Comparison of ENCODE assay signal across 8 mouse cellular contexts in the genomic region with DNA sequence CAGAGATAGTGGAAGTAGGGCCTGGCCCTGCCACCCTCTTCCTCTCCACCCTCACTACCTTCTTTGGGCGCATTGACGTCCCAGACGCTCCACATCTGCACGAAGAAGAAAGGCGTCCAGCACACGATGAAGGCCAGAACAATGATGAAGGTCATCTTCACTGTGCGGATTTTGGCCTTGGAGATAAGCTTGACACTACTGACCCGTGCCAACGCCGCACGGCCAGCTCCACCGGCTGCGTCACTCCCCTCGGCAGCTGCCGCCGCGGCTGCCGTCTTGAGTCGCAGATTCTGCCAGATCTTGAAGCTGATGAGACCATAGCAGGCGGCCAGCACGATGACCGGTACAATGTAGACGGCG. TPM values are rescaled to one million over a fixed set of nuclear protein-coding genes. Genes with fewer than 3 reads are reported as not detected.
DNase-seq lines count a peak whose midpoint lies in the region; ATAC-seq and TF ChIP-seq lines count a peak whose summit lies in the region.

No protein-coding gene starts in this region.

- H3K27ac ChIP-seq in left cerebral cortex, adult 2 months: no peak overlapping the region
- no peak overlapping the region for H3K27ac ChIP-seq in embryonic facial prominence, embryonic 11.5 days (replicated peaks; ENCODE audit: low read depth, low read length)
- H3K27ac ChIP-seq in intestine, embryonic 15.5 days: no peak overlapping the region
- no peak overlapping the region for H3K27ac ChIP-seq in neural tube, embryonic 14.5 days (ENCODE audit: low read depth, low read length)

- peaks cover 10% of the 10 kb centered on the region for H3K4me1 ChIP-seq in embryonic facial prominence, embryonic 11.5 days (ENCODE audit: control insufficient read depth, insufficient read depth, low read length)
- peaks cover 19% of the 10 kb centered on the region for H3K4me1 ChIP-seq in intestine, embryonic 15.5 days (replicated peaks)
- H3K4me1 ChIP-seq in neural tube, embryonic 14.5 days (ENCODE audit: control insufficient read depth, insufficient read depth, low read length): peaks cover 11% of the 10 kb centered on the region

- peaks cover 38% of the 10 kb centered on the region for H3K27me3 ChIP-seq in embryonic facial prominence, embryonic 11.5 days (ENCODE audit: control insufficient read depth, insufficient read depth, low read length)
- H3K27me3 ChIP-seq in intestine, embryonic 15.5 days (replicated peaks): peaks cover 41% of the 10 kb centered on the region
- H3K27me3 ChIP-seq in neural tube, embryonic 14.5 days (ENCODE audit: control insufficient read depth, insufficient read depth, low read length): peaks cover 29% of the 10 kb centered on the region

- H3K9me3 ChIP-seq in embryonic facial prominence, embryonic 11.5 days (replicated peaks; ENCODE audit: control insufficient read depth, low read length): no peaks in the 10 kb centered on the region
- H3K9me3 ChIP-seq in intestine, embryonic 15.5 days: no peaks in the 10 kb centered on the region
- no peaks in the 10 kb centered on the region for H3K9me3 ChIP-seq in neural tube, embryonic 14.5 days (ENCODE audit: control insufficient read depth, low read length)

- peak overlapping the region; percentile 37 for H3K4me3 ChIP-seq in left cerebral cortex, adult 2 months
- peak overlapping the region; percentile 27 for H3K4me3 ChIP-seq in embryonic facial prominence, embryonic 11.5 days (ENCODE audit: low read depth, low read length)
- H3K4me3 ChIP-seq in intestine, embryonic 15.5 days (replicated peaks): peak overlapping the region; percentile 45
- peak overlapping the region; percentile 32 for H3K4me3 ChIP-seq in neural tube, embryonic 14.5 days (ENCODE audit: low read depth, low read length)

- H3K9ac ChIP-seq in embryonic facial prominence, embryonic 11.5 days (replicated peaks; ENCODE audit: low read length): no peak overlapping the region
- H3K9ac ChIP-seq in intestine, embryonic 15.5 days: no peak overlapping the region
- H3K9ac ChIP-seq in neural tube, embryonic 14.5 days (replicated peaks; ENCODE audit: low read depth, low read length): 0 out of 2 replicates have a peak overlapping the region, but pooled peaks have one; percentile 21

- no peak for ATAC-seq in embryonic facial prominence, embryonic 11.5 days (replicated peaks; ENCODE audit: insufficient number of reproducible peaks, low FRiP score, low TSS enrichment, low read depth)
- ATAC-seq in intestine, embryonic 15.5 days: no peak
- ATAC-seq in neural tube, embryonic 14.5 days (ENCODE audit: low read depth): 0 out of 2 replicates have a peak, but pooled peaks have one; percentile 1

- WGBS in embryonic facial prominence, embryonic 11.5 days: 26% methylated on average over 24 of the region's 24 CpGs
- 25% methylated on average over 24 of the region's 24 CpGs for WGBS in intestine, embryonic 15.5 days
- WGBS in neural tube, embryonic 14.5 days: 32% methylated on average over 24 of the region's 24 CpGs

- intact Hi-C loops in left cerebral cortex, adult 2 months (cut with DNase I): loop anchor here (5.0 kb wide), 1 partner anchor 282 kb away; no protein-coding TSS in a partner anchor
- intact Hi-C loops in left cerebral cortex, postnatal 36 days (cut with DNase I): loop anchor here (5.0 kb wide), 1 partner anchor 282 kb away; no protein-coding TSS in a partner anchor

- H3K4me2 ChIP-seq in embryonic facial prominence, embryonic 11.5 days (ENCODE audit: low read depth, low read length): peak overlapping the region; percentile 39
- H3K4me2 ChIP-seq in intestine, embryonic 15.5 days (replicated peaks): peak overlapping the region; percentile 96
- peak overlapping the region; percentile 59 for H3K4me2 ChIP-seq in neural tube, embryonic 14.5 days (ENCODE audit: low read depth, low read length)

- TF ChIP-seq CTCF in left cerebral cortex, adult 2 months (IDR thresholded peaks at IDR 0.05): no peak

- H3K36me3 ChIP-seq in embryonic facial prominence, embryonic 11.5 days (replicated peaks; ENCODE audit: control insufficient read depth, insufficient read depth, low read depth, low read length): no peaks in the 10 kb centered on the region
- H3K36me3 ChIP-seq in intestine, embryonic 15.5 days: no peaks in the 10 kb centered on the region
- H3K36me3 ChIP-seq in neural tube, embryonic 14.5 days (ENCODE audit: control insufficient read depth, insufficient read depth, low read length): no peaks in the 10 kb centered on the region

- no peak for DNase-seq in left cerebral cortex, adult 2 months (ENCODE audit: extremely low spot score in 1 of 2, low spot score in 2 of 2)
- DNase-seq in left cerebral cortex, postnatal 36 days (ENCODE audit: low spot score in 2 of 2): no peak
- DNase-seq in embryonic facial prominence, embryonic 11.5 days (ENCODE audit: low spot score): no peak
- no peak for DNase-seq in retina, postnatal 1 day
- no peak for DNase-seq in urinary bladder, postnatal 25 days (ENCODE audit: low spot score)
- no peak for DNase-seq in layer of hippocampus, postnatal 14 days (ENCODE audit: low spot score in 2 of 2)

RNA-seq across cellular contexts. Expression of gene Oxtr, which starts 0.9 kb away (rescaled TPM):
- 1 to 10 TPM; 6.5 to 6.9 TPM for total RNA-seq in left cerebral cortex, adult 2 months (2021)
- total RNA-seq in left cerebral cortex, postnatal 36 days (2021): 1 to 10 TPM; 5.2 to 8.0 TPM
- polyA plus RNA-seq in embryonic facial prominence, embryonic 11.5 days (2014; fragmentation: Nextera tagmentation; extraction: Ambion mirVana): 0.21 and 0.22 TPM in 2 replicates
- polyA plus RNA-seq in intestine, embryonic 15.5 days (2015; fragmentation: Nextera tagmentation; extraction: Ambion mirVana): 0.20 and 0.33 TPM in 2 replicates
- polyA plus RNA-seq in neural tube, embryonic 14.5 days (2014; fragmentation: Nextera tagmentation; extraction: Ambion mirVana): 1.4 and 1.9 TPM in 2 replicates
- 10 to 100 TPM in 1 of 2 experiments, 1 to 10 TPM in 1; 8.2 to 10.7 TPM for total RNA-seq in layer of hippocampus, postnatal 14 days (2021)

RNA-seq across cellular contexts. Expression of gene Cav3, which starts 29.5 kb away (rescaled TPM):
- under 1 TPM in 1 of 2 experiments, not detected in 1; 0.30 TPM for total RNA-seq in left cerebral cortex, adult 2 months (2021)
- total RNA-seq in left cerebral cortex, postnatal 36 days (2021): not detected
- 0.72 TPM in 1 of 2 replicates, not detected in the other for polyA plus RNA-seq in embryonic facial prominence, embryonic 11.5 days (2014; fragmentation: Nextera tagmentation; extraction: Ambion mirVana)
- polyA plus RNA-seq in intestine, embryonic 15.5 days (2015; fragmentation: Nextera tagmentation; extraction: Ambion mirVana): 1.1 and 1.4 TPM in 2 replicates
- 0.29 TPM in 1 of 2 replicates, not detected in the other for polyA plus RNA-seq in neural tube, embryonic 14.5 days (2014; fragmentation: Nextera tagmentation; extraction: Ambion mirVana)
- under 1 TPM; 0.55 to 0.94 TPM for total RNA-seq in layer of hippocampus, postnatal 14 days (2021)

Comparison
In these comparisons a context has a peak if more than half of its experiments do, and no peak if none do; other contexts are left out.
1. H3K4me2 ChIP-seq: peak in every context shown above with its lines; median percentile 96 in intestine, embryonic 15.5 days; 59 in neural tube, embryonic 14.5 days; 39 in embryonic facial prominence, embryonic 11.5 days.